Mouse (Mus musculus): ENCODE data around the gene Kcnmb4.

The Kcnmb4 gene

GRCm38 (mm10) chr10:116473759-116474549, at the start of gene Kcnmb4:
TSS of gene Kcnmb4 (minus strand) at chr10:116473878.
- no peak for DNase-seq (ENCODE audit: low read depth, low spot score)

GRCm38 (mm10) chr10:116519588-116519987, 45.9 kb upstream of the Kcnmb4 start:
- no peak for DNase-seq (ENCODE audit: low read depth, low spot score)

- no peak for DNase-seq (ENCODE audit: low read depth, low spot score)
These were observed 41.9 kb upstream of the Kcnmb4 start for GRCm38 (mm10) chr10:116515590-116515989.

GRCm38 (mm10) chr10:116515158-116515557, 41.5 kb upstream of the Kcnmb4 start:
- DNase-seq (ENCODE audit: low read depth, low spot score): no peak

GRCm38 (mm10) chr10:116513254-116513635, 39.6 kb upstream of the Kcnmb4 start:
- DNase-seq (ENCODE audit: low read depth, low spot score): no peak

GRCm38 (mm10) chr10:116512521-116513253, 39.0 kb upstream of the Kcnmb4 start:
- DNase-seq (ENCODE audit: low read depth, low spot score): no peak

- DNase-seq (ENCODE audit: low read depth, low spot score): no peak
These were observed 31.8 kb upstream of the Kcnmb4 start for GRCm38 (mm10) chr10:116505303-116506014.

GRCm38 (mm10) chr10:116492768-116493167, 19.1 kb upstream of the Kcnmb4 start:
- DNase-seq (ENCODE audit: low read depth, low spot score): no peak

- DNase-seq (ENCODE audit: low read depth, low spot score): no peak
These were observed 13.4 kb upstream of the Kcnmb4 start for GRCm38 (mm10) chr10:116486895-116487747.

GRCm38 (mm10) chr10:116481917-116482316, 8.2 kb upstream of the Kcnmb4 start:
- DNase-seq (ENCODE audit: low read depth, low spot score): no peak

GRCm38 (mm10) chr10:116480988-116481387, 7.3 kb upstream of the Kcnmb4 start:
- DNase-seq (ENCODE audit: low read depth, low spot score): no peak

- DNase-seq (ENCODE audit: low read depth, low spot score): no peak
These were observed 2.9 kb upstream of the Kcnmb4 start for GRCm38 (mm10) chr10:116476559-116476958.

GRCm38 (mm10) chr10:116475725-116476124, 2.0 kb upstream of the Kcnmb4 start:
- no peak for DNase-seq (ENCODE audit: low read depth, low spot score)

- no peak for DNase-seq (ENCODE audit: low read depth, low spot score)
These were observed 463 bp downstream of the Kcnmb4 start for GRCm38 (mm10) chr10:116473071-116473758.

GRCm38 (mm10) chr10:116472579-116472978, 1.1 kb downstream of the Kcnmb4 start:
- no peak for DNase-seq (ENCODE audit: low read depth, low spot score)

GRCm38 (mm10) chr10:116470306-116470925, 3.3 kb downstream of the Kcnmb4 start:
- no peak for DNase-seq (ENCODE audit: low read depth, low spot score)

- DNase-seq (ENCODE audit: low read depth, low spot score): no peak
These were observed 5.6 kb downstream of the Kcnmb4 start for GRCm38 (mm10) chr10:116468094-116468493.

GRCm38 (mm10) chr10:116463753-116464345, 9.8 kb downstream of the Kcnmb4 start:
- no peak for DNase-seq (ENCODE audit: low read depth, low spot score)

GRCm38 (mm10) chr10:116461443-116461842, 12.2 kb downstream of the Kcnmb4 start:
- DNase-seq (ENCODE audit: low read depth, low spot score): no peak

- DNase-seq (ENCODE audit: low read depth, low spot score): no peak
These were observed 14.9 kb downstream of the Kcnmb4 start for GRCm38 (mm10) chr10:116458786-116459185.

Measured in skeletal muscle tissue, adult 2 months (tissue).